Mouse (Mus musculus) erythroblast, embryonic 14.5 days (primary cell): ENCODE results near the gene Wdr86. TPM values are rescaled to one million over a fixed set of nuclear protein-coding genes. Genes with fewer than 3 reads are reported as not detected.
"Not testable (repeated sequence)": the region's sequence is repeated elsewhere in the genome, so short reads cannot be mapped to it uniquely, and the experiment has no call there.

ENCODE experiments used
- H3K27me3 ChIP-seq: 2 replicates; pipeline ENCODE4 v1.6.1; 2012; ENCODE audit warnings: inconsistent platforms; ENCODE audit not compliant: control insufficient read depth
- H3K36me3 ChIP-seq: 2 replicates; pipeline ENCODE4 v1.6.1; 2012; ENCODE audit warnings: mild to moderate bottlenecking, inconsistent platforms; ENCODE audit not compliant: control insufficient read depth
- H3K4me1 ChIP-seq: 2 replicates; pipeline ENCODE4 v1.6.1; 2012; ENCODE audit warnings: inconsistent platforms; ENCODE audit not compliant: control insufficient read depth
- H3K4me3 ChIP-seq: replicated peaks from 2 replicates; pipeline ENCODE3; 2012; ENCODE audit warnings: moderate library complexity, mild to moderate bottlenecking, inconsistent platforms
- H3K9me3 ChIP-seq: 2 replicates; pipeline ENCODE4 v1.6.1; 2012; ENCODE audit warnings: low read length, inconsistent platforms, mixed read lengths; ENCODE audit not compliant: control insufficient read depth
- GATA1 ChIP-seq: IDR thresholded peaks from 2 replicates; pipeline ENCODE4 v1.6.1; 2012; ENCODE audit warnings: low read length, inconsistent platforms, mixed read lengths
- TAL1 ChIP-seq: IDR thresholded peaks from 3 replicates; pipeline ENCODE4 v1.6.1; 2012; ENCODE audit warnings: low read length, inconsistent platforms, mixed read lengths
- polyA plus RNA-seq: library from polyadenylated mRNA; stranded (reverse); fragments of >175 nt; gene quantifications from 2 replicates; pipeline ENCODE4 v1.2.3, GENCODE M21; 2012

The Wdr86 gene
- polyA plus RNA-seq, 1 experiment, result not detected

DNA sequence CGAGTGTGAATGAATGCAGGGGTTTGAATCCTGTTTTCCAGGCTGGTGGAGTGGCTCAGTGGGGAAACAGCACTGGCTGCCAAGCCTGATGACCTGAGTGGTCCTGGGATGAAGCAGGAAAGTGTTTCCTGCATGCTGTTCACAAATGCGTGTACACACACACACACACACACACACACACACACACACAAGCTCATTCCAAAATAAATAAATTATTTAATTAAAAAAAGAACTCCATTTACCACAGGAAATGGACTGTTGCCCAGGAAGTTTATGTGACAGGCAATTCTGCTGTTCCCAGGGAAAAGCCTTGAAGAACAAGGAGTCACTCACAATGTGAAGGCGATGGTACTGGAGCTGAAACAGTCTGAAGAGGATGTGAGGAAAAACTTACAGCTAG, 33.8 kb downstream of the Wdr86 start:
- no peak overlapping the region for H3K4me3 ChIP-seq
- no peaks in the 10 kb centered on the region for H3K27me3 ChIP-seq
- no peaks in the 10 kb centered on the region for H3K4me1 ChIP-seq
- no peaks in the 10 kb centered on the region for H3K9me3 ChIP-seq
- TF ChIP-seq TAL1 (no peak), GATA1 (no peak)
- H3K36me3 ChIP-seq, result peaks cover 92% of the 10 kb centered on the region

DNA sequence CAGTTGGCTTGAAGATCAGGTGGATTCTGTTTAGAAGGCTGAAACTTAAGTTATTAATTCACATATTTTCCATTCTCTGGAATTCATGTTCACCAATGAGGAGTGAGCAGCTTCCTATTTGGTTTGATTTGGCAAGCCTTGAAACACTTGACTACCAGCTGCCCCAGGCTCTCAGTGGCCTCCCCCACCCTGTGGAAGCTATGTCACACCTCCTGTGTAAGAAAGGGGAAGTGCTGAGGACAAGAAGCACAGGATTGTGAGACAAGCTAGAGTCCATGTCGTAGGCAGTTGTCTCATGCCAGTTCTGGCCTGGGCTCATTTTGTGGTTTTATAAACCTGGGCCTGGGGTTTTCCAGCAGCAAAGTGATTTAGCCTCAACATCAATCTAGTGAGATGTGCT, 42.8 kb downstream of the Wdr86 start:
- H3K36me3 ChIP-seq, result peaks cover 39% of the 10 kb centered on the region
- TF ChIP-seq TAL1 (no peak), GATA1 (no peak)
- H3K27me3 ChIP-seq, result no peaks in the 10 kb centered on the region
- peak overlapping the region; percentile 9 for H3K4me3 ChIP-seq
- H3K4me1 ChIP-seq, result peaks cover 22% of the 10 kb centered on the region
- H3K9me3 ChIP-seq, result no peaks in the 10 kb centered on the region

DNA sequence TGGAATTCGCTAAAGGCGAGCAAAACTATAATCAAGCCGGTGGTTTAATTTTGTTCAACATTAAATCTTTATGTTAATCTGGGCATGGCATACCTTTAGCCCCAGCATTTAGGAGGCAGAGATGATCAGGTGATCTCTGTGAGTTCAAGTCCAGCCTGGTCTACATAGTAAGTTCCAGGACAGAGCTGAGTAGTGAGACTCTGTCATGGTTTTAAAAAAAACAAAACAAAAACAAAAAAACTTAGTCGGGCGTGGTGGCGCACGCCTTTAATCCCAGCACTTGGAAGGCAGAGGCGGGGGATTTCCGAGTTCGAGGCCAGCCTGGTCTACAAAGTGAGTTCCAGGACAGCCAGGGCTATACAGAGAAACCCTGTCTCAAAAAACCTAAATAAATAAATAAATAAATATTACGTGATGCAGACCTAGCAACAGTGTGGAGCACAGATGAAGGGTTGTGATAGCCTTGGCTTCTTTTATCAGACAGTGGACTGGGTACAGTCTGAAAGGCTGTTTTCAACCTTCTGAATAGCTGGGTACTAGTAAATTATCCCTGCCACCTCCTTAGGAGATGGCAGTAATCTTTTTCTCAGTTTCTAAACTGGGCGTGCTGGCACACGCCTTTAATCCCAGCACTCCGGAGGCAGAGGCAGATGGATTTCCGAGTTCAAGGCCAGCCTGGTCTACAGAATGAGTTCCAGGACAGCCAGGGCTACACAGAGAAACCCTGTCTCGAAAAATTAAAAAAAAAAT, 43.7 kb downstream of the Wdr86 start:
- Histone ChIP-seq H3K4me3 (peak overlapping the region; percentile 97), H3K4me1 (peaks cover 22% of the 10 kb centered on the region), H3K36me3 (peaks cover 32% of the 10 kb centered on the region)
- not testable (repeated sequence) for H3K27me3 ChIP-seq, H3K9me3 ChIP-seq

DNA sequence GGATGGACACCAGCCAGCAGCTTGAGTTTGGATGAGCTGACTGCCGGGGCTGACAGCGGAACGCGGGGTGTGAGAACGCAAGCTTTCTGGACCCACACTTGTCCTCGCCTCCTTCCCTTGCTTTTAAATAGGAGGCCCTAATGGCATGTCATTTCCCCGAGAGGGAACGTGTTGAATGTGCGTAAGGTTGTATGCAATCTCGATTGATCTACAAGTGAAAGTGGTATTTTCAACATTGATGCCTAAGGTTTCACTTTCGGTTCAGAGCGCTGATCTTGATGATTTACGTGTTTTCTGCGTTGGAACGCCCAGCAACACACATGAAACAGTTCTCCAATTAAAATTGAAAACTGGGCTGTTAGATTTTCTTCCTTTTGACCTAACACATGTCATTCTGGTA, 44.4 kb downstream of the Wdr86 start:
- Histone ChIP-seq H3K4me3 (peak overlapping the region; percentile 97), H3K27me3 (no peaks in the 10 kb centered on the region), H3K9me3 (no peaks in the 10 kb centered on the region), H3K4me1 (peaks cover 22% of the 10 kb centered on the region), H3K36me3 (peaks cover 25% of the 10 kb centered on the region)
- TF ChIP-seq TAL1, result no peak
- TF ChIP-seq GATA1, result no peak

DNA sequence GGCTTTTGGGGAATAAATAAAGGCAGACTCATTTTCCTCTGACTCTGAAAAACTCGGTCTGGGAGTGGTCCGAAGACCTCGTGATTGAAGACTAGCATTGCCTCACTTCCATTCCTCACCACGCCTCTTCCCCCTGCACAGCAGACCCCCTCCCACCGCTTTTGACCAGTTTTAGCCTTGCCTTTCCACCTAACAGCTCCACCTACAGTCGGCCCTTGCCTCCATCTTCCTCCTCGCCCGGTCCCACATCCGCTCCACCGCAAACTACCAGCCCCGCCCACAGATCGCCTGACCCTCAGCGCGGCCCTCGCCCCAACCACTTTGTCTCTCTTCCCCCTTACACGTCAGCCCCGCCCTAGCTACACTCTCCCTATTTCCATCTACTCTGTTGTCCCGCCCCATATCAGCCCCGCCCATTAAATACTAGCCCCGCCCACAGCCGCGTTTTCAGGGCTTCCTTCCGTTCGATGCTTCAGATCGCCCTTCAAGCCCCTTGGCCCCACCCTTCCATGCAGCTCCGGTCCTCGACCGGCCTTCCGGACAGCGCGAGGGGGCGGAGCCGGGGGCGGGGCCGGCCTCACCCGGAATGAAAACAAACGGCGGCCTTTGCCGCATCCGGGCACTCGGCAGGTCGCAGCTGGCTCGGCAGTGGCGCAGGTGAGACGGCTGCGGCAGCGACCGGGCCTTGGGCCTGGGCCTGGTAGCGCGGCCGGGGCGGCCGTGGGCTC, 45.0 kb downstream of the Wdr86 start, which contains the start of gene Nub1:
Gene Nub1 (plus strand): TSS at position 167 of the 728 bp plus-strand sequence.
- Histone ChIP-seq H3K9me3 (no peaks in the 10 kb centered on the region), H3K27me3 (no peaks in the 10 kb centered on the region), H3K4me1 (peaks cover 22% of the 10 kb centered on the region), H3K4me3 (peak within 1 kb of the TSS; percentile 97), H3K36me3 (peaks cover 18% of the 10 kb centered on the region)
- no peak for TF ChIP-seq TAL1
- no peak for TF ChIP-seq GATA1

DNA sequence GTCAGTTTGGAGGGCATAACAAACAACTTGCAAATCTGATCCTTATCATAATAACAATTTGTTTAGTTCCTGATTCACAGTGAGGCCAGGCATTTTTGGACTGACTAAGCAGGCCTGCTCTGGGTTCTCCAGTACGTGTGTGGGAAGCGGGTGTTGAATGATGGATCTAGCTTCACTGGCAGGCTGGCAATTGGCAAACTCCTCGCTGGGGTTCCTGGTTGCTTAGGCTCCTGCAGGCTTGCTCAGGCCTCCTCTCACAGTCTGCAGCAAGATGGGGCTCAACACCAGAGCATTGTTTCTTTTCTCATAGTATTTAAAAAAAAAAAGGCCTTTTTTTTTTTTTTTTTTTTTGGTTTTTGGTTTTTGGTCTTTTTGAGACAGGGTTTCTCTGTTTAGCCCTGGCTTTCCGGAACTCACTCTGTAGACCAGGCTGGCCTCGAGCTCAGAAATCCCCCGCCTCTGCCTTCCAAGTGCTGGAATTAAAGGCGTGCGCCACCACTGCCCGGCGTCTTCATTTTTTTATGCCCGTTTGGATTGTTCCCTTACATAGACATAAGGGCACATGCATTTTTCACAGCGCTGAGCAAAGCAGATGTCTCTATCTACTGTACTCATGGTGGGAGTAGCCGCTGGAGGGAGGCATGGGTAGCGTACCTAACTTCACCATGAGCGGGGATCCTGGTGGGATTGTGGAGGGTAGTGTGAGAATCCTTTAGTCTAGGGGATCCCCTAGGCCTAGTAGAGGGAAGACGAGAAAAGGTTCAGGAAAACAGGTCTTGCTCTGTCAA, 45.8 kb downstream of the Wdr86 start:
- H3K27me3 ChIP-seq, result no peaks in the 10 kb centered on the region
- H3K4me3 ChIP-seq, result peak overlapping the region; percentile 97
- no peak for TF ChIP-seq TAL1
- no peak for TF ChIP-seq GATA1
- H3K4me1 ChIP-seq, result peaks cover 22% of the 10 kb centered on the region
- H3K36me3 ChIP-seq, result peaks cover 12% of the 10 kb centered on the region
- no peaks in the 10 kb centered on the region for H3K9me3 ChIP-seq

DNA sequence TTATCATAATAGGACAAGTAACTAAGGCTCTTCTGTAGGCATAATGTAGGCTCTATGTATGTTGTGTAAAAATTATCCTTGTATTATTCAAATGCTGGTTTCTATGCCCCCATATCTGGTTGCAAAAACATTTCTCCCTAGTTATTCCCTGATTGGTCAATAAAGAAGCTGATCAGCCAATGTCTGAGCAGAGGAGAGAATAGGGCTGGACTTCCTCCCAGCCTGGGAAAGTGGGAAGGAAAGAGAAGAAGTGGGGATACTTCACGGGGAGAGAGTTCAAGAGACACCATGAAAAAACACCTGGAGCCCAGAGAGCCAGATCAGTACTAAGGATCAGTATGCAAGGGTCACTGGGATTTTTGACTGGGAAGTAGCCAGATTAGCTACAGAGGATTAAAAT, 49.1 kb downstream of the Wdr86 start:
- no peaks in the 10 kb centered on the region for H3K9me3 ChIP-seq
- TF ChIP-seq GATA1, result no peak
- no peak for TF ChIP-seq TAL1

DNA sequence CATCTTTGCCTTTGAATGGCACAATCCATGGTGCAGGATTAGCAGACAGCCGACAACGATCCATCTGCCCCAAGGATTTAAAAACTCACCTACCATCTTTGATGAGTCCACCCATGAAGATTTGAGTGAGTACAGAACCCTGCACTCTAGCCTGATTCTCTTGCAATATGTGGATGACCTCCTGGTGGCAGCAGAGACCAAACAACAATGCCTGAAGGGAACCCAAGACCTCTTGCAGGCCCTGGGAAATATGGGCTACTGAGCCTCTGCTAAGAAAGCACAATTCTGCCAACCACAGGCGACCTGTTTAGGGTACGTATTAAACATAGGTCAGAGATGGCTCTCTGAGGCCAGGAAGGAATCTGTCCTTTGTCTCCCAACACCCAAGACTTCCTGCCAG, 56.3 kb downstream of the Wdr86 start:
- no peak for TF ChIP-seq TAL1
- TF ChIP-seq GATA1, result no peak

More for the DNA sequence above, 49.1 kb downstream of the Wdr86 start:
- Histone ChIP-seq H3K4me1 (peaks cover 10% of the 10 kb centered on the region), H3K27me3 (no peaks in the 10 kb centered on the region), H3K36me3 (no peaks in the 10 kb centered on the region), H3K4me3 (no peak overlapping the region)

More for the DNA sequence above, 56.3 kb downstream of the Wdr86 start:
- Histone ChIP-seq H3K4me1 (no peaks in the 10 kb centered on the region), H3K27me3 (peaks cover 2% of the 10 kb centered on the region; the same call in 1 of the 2 replicates), H3K4me3 (no peak overlapping the region), H3K9me3 (no peaks in the 10 kb centered on the region), H3K36me3 (no peaks in the 10 kb centered on the region)

Other genes with a start within 250 kb of the Wdr86 start
- not detected in 2 replicates for gene Gbx1, start 203.5 kb downstream of the Wdr86 start, polyA plus RNA-seq
- not detected in 2 replicates for gene Asb10, start 189.7 kb downstream of the Wdr86 start, polyA plus RNA-seq
- gene 4931409K22Rik, start 173.9 kb downstream of the Wdr86 start, polyA plus RNA-seq, result not detected in 2 replicates
- 4.3 and 5.3 TPM in 2 replicates for gene Abcf2, start 153.3 kb downstream of the Wdr86 start, polyA plus RNA-seq
- 0.75 and 0.89 TPM in 2 replicates for gene Chpf2, start 144.0 kb downstream of the Wdr86 start, polyA plus RNA-seq
- not detected in 2 replicates for gene Smarcd3, start 106.3 kb downstream of the Wdr86 start, polyA plus RNA-seq
- gene Nub1, start 45.2 kb downstream of the Wdr86 start, polyA plus RNA-seq, result 1.1 and 2.2 TPM in 2 replicates
- not detected in 2 replicates for gene Crygn, start 27.3 kb upstream of the Wdr86 start, polyA plus RNA-seq
- 1.2 and 1.9 TPM in 2 replicates for gene Rheb, start 111.9 kb upstream of the Wdr86 start, polyA plus RNA-seq